ENCODE assay signal across 8 mouse cellular contexts in the genomic region with DNA sequence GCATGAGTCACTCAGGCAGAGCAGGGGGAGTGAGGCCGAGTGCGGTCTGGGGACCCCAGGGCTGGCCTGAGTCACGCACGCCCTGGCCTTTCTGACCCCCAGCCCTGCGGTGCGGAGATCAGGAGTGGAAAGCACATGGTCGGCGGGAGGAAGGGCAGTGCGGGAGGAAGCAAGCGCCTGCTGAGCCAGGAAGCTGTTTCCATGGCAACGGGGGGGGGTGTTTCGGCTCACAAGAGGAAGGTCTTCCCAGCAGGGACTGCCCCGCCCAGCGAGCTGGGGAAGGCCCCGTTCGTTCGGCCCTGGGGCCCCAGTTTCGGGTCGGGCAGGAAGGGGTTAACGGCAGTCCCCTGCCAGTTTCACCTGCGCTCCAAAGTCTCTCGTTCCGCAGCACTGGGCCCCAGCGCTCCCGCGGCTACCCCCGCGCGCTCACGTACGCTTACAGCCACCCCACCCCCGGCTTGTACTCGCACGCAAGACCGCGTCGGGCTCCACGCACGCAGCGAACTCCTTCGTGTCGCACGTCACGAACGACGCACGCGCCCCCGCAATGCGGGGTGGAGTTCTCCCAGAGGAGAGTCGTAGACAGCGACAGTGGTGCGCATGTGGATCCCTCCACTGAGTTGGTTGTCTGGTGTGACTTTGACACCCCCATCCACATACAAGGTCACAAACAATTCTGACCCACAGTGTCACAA. TPM values are rescaled to one million over a fixed set of nuclear protein-coding genes. Genes with fewer than 3 reads are reported as not detected.
A peak's percentile ranks its signal among the peaks of the same experiment; 100 is the strongest.
DNase-seq lines count a peak whose midpoint lies in the region; ATAC-seq and TF ChIP-seq lines count a peak whose summit lies in the region.

No protein-coding gene starts in this region.

- peak; percentile 41 for TF ChIP-seq EP300 in stomach, postnatal 0 days (optimal IDR thresholded peaks at IDR 0.05)

- peaks cover 18% of the 10 kb centered on the region for H3K4me1 ChIP-seq in bone marrow, adult 2 months (ENCODE audit: control insufficient read depth, insufficient read depth, low read length)
- H3K4me1 ChIP-seq in embryonic fibroblast, embryonic 13.5 days (ENCODE audit: control insufficient read depth, insufficient read depth, low read length) = peaks cover 26% of the 10 kb centered on the region
- H3K4me1 ChIP-seq in heart, embryonic 12.5 days (replicated peaks) = peaks cover 47% of the 10 kb centered on the region
- peaks cover 49% of the 10 kb centered on the region for H3K4me1 ChIP-seq in kidney, postnatal 0 days (replicated peaks; ENCODE audit: insufficient read depth, low read length)
- peaks cover 57% of the 10 kb centered on the region for H3K4me1 ChIP-seq in liver, embryonic 11.5 days (replicated peaks; ENCODE audit: control insufficient read depth, insufficient read depth, low read length)
- peaks cover 21% of the 10 kb centered on the region for H3K4me1 ChIP-seq in stomach, postnatal 0 days (replicated peaks; ENCODE audit: control insufficient read depth, insufficient read depth)

- peak overlapping the region; percentile 1 for H3ac ChIP-seq in myocyte (ENCODE audit: control insufficient read depth, insufficient read length)

- peak overlapping the region; percentile 64 for H3K4me3 ChIP-seq in bone marrow, adult 2 months (replicated peaks; ENCODE audit: control insufficient read depth, low read depth, low read length)
- H3K4me3 ChIP-seq in embryonic fibroblast, embryonic 13.5 days (ENCODE audit: insufficient read depth, low read length) = peak overlapping the region; percentile 11
- peak overlapping the region; percentile 59 for H3K4me3 ChIP-seq in heart, embryonic 12.5 days
- H3K4me3 ChIP-seq in kidney, postnatal 0 days (replicated peaks; ENCODE audit: low read depth, low read length) = peak overlapping the region; percentile 45
- peak overlapping the region; percentile 54 for H3K4me3 ChIP-seq in liver, embryonic 11.5 days (ENCODE audit: low read depth, low read length)
- H3K4me3 ChIP-seq in myocyte = peak overlapping the region; percentile 24
- H3K4me3 ChIP-seq in stomach, postnatal 0 days (ENCODE audit: low read depth, low read length) = peak overlapping the region; percentile 50

- H3K27ac ChIP-seq in bone marrow, adult 2 months (ENCODE audit: control insufficient read depth, insufficient read depth, low read depth, low read length, poor library complexity) = peak overlapping the region; percentile 88
- peak overlapping the region; percentile 94 for H3K27ac ChIP-seq in embryonic fibroblast, embryonic 13.5 days (ENCODE audit: insufficient read depth, low read length)
- H3K27ac ChIP-seq in heart, embryonic 12.5 days (ENCODE audit: poor library complexity, severe bottlenecking) = peak overlapping the region; percentile 39; the same call in 1 of the 2 replicates
- peak overlapping the region; percentile 91 for H3K27ac ChIP-seq in kidney, postnatal 0 days
- peak overlapping the region; percentile 85 for H3K27ac ChIP-seq in liver, embryonic 11.5 days (ENCODE audit: low read depth, low read length)
- H3K27ac ChIP-seq in stomach, postnatal 0 days (replicated peaks) = peak overlapping the region; percentile 98

- TF ChIP-seq POLR2A in bone marrow, adult 2 months (IDR thresholded peaks at IDR 0.05; ENCODE audit: borderline replicate concordance, control insufficient read depth, low read depth, low read length) = peak; percentile 48; the same call in 1 of the 2 replicates
- 0 out of 2 replicates have a peak, but pooled peaks have one; percentile 31 for TF ChIP-seq POLR2A in embryonic fibroblast, embryonic 13.5 days (IDR thresholded peaks at IDR 0.05; ENCODE audit: low read depth, low read length)
- TF ChIP-seq POLR2A in myocyte (IDR thresholded peaks at IDR 0.05; ENCODE audit: insufficient read length, low read depth) = peak; percentile 57

- H3K9ac ChIP-seq in heart, embryonic 12.5 days = peak overlapping the region; percentile 70
- H3K9ac ChIP-seq in kidney, postnatal 0 days (ENCODE audit: low read depth, low read length) = peak overlapping the region; percentile 62
- H3K9ac ChIP-seq in liver, embryonic 11.5 days (ENCODE audit: low read depth, low read length) = peak overlapping the region; percentile 77
- H3K9ac ChIP-seq in stomach, postnatal 0 days (ENCODE audit: low read length) = peak overlapping the region; percentile 70

- no peaks in the 10 kb centered on the region for H3K36me3 ChIP-seq in heart, embryonic 12.5 days
- H3K36me3 ChIP-seq in kidney, postnatal 0 days (ENCODE audit: insufficient read depth, low read length) = no peaks in the 10 kb centered on the region
- no peaks in the 10 kb centered on the region for H3K36me3 ChIP-seq in liver, embryonic 11.5 days (ENCODE audit: control insufficient read depth, insufficient read depth, low read length)
- no peaks in the 10 kb centered on the region for H3K36me3 ChIP-seq in myocyte (ENCODE audit: control insufficient read depth, insufficient read depth)
- H3K36me3 ChIP-seq in stomach, postnatal 0 days (ENCODE audit: control insufficient read depth, insufficient read depth, low read length) = no peaks in the 10 kb centered on the region

- no peak; the same call in 1 of the 2 replicates for TF ChIP-seq CTCF in bone marrow, adult 2 months (IDR thresholded peaks at IDR 0.05; ENCODE audit: control insufficient read depth, insufficient read depth, low read length)
- TF ChIP-seq CTCF in embryonic fibroblast, embryonic 13.5 days (IDR thresholded peaks at IDR 0.05; ENCODE audit: borderline replicate concordance, insufficient read depth, low read length) = no peak
- TF ChIP-seq CTCF in kidney, postnatal 0 days (IDR thresholded peaks at IDR 0.05; ENCODE audit: low read depth) = no peak
- TF ChIP-seq CTCF in stomach, postnatal 0 days (IDR thresholded peaks at IDR 0.05; ENCODE audit: low read depth) = peak; percentile 8; the same call in 1 of the 2 replicates

- H3K27me3 ChIP-seq in heart, embryonic 12.5 days (replicated peaks) = peaks cover 9% of the 10 kb centered on the region
- H3K27me3 ChIP-seq in kidney, postnatal 0 days (ENCODE audit: insufficient read depth, low read length) = no peaks in the 10 kb centered on the region
- no peaks in the 10 kb centered on the region for H3K27me3 ChIP-seq in liver, embryonic 11.5 days (replicated peaks; ENCODE audit: control insufficient read depth, insufficient read depth, low read length)
- no peaks in the 10 kb centered on the region for H3K27me3 ChIP-seq in myocyte (ENCODE audit: control insufficient read depth, insufficient read depth, insufficient read length)
- no peaks in the 10 kb centered on the region for H3K27me3 ChIP-seq in stomach, postnatal 0 days (ENCODE audit: control insufficient read depth, insufficient read depth, low read length)

- H3K79me2 ChIP-seq in myocyte (ENCODE audit: control insufficient read depth, insufficient read depth) = no peaks in the 10 kb centered on the region

- peak overlapping the region; percentile 98 for H3K4me2 ChIP-seq in heart, embryonic 12.5 days
- H3K4me2 ChIP-seq in kidney, postnatal 0 days (ENCODE audit: low read length) = peak overlapping the region; percentile 99
- peak overlapping the region; percentile 92 for H3K4me2 ChIP-seq in liver, embryonic 11.5 days
- peak overlapping the region; percentile 95 for H3K4me2 ChIP-seq in myocyte (ENCODE audit: low read depth)
- peak overlapping the region; percentile 98 for H3K4me2 ChIP-seq in stomach, postnatal 0 days (replicated peaks; ENCODE audit: low read depth)

- peak; percentile 57 for ATAC-seq in heart, embryonic 12.5 days (ENCODE audit: insufficient number of reproducible peaks, low FRiP score)
- ATAC-seq in kidney, postnatal 0 days (replicated peaks; ENCODE audit: low FRiP score, low read depth) = peak; percentile 23
- ATAC-seq in liver, embryonic 11.5 days (replicated peaks; ENCODE audit: low FRiP score) = peak; percentile 39
- peak; percentile 6 for ATAC-seq in stomach, postnatal 0 days (ENCODE audit: low FRiP score, low TSS enrichment)

- under 1% methylated on average over 53 of the region's 53 CpGs for WGBS in bone marrow, adult 2 months
- under 1% methylated on average over 53 of the region's 53 CpGs for WGBS in heart, embryonic 12.5 days
- WGBS in kidney, postnatal 0 days = under 1% methylated on average over 53 of the region's 53 CpGs
- WGBS in liver, embryonic 11.5 days = under 1% methylated on average over 53 of the region's 53 CpGs
- under 1% methylated on average over 53 of the region's 53 CpGs for WGBS in stomach, postnatal 0 days

- peak; percentile 98 for DNase-seq in 416B (ENCODE audit: low read depth)
- DNase-seq in kidney, postnatal 0 days (ENCODE audit: low spot score) = peak; percentile 85
- peak; percentile 89 for DNase-seq in liver, embryonic 11.5 days (ENCODE audit: low spot score)
- peak; percentile 92 for DNase-seq in stomach, postnatal 0 days (ENCODE audit: low spot score)

- H3K9me3 ChIP-seq in heart, embryonic 12.5 days (replicated peaks) = no peaks in the 10 kb centered on the region; the same call in 1 of the 2 replicates
- no peaks in the 10 kb centered on the region for H3K9me3 ChIP-seq in kidney, postnatal 0 days (replicated peaks; ENCODE audit: low read length)
- no peaks in the 10 kb centered on the region for H3K9me3 ChIP-seq in liver, embryonic 11.5 days (ENCODE audit: control insufficient read depth, low read length)
- no peaks in the 10 kb centered on the region for H3K9me3 ChIP-seq in stomach, postnatal 0 days (ENCODE audit: control insufficient read depth, low read length)

RNA-seq across cellular contexts. Expression of gene Hook2, which starts 4.6 kb away (rescaled TPM):
- polyA plus RNA-seq in bone marrow, adult 2 months (2011; ENCODE audit: insufficient read depth, insufficient read length, low replicate concordance, missing spikeins) = 3.5 and 7.3 TPM in 2 replicates
- 7.9 and 8.1 TPM in 2 replicates for polyA plus RNA-seq in embryonic fibroblast, embryonic 13.5 days (2011; ENCODE audit: insufficient read length, low read depth, missing spikeins)
- polyA plus RNA-seq in heart, embryonic 12.5 days (2016; fragmentation: Nextera tagmentation; extraction: Ambion mirVana) = 7.2 and 7.7 TPM in 2 replicates
- polyA plus RNA-seq in kidney, postnatal 0 days (2015; fragmentation: Nextera tagmentation; extraction: Ambion mirVana) = 30.2 and 32.0 TPM in 2 replicates
- 15.5 and 16.7 TPM in 2 replicates for polyA plus RNA-seq in liver, embryonic 11.5 days (2014; fragmentation: Nextera tagmentation; extraction: Ambion mirVana)
- polyA plus RNA-seq in myocyte (2012; fragmentation: generic; extraction: Trizol) = 9.3 TPM
- polyA plus RNA-seq in stomach, postnatal 0 days (2015; fragmentation: Nextera tagmentation; extraction: Ambion mirVana) = 28.8 and 30.9 TPM in 2 replicates

RNA-seq across cellular contexts. Expression of gene Junb, which starts 7.3 kb away (rescaled TPM):
- 11.1 and 18.4 TPM in 2 replicates for polyA plus RNA-seq in bone marrow, adult 2 months (2011; ENCODE audit: insufficient read depth, insufficient read length, low replicate concordance, missing spikeins)
- polyA plus RNA-seq in embryonic fibroblast, embryonic 13.5 days (2011; ENCODE audit: insufficient read length, low read depth, missing spikeins) = 35.0 and 42.0 TPM in 2 replicates
- polyA plus RNA-seq in heart, embryonic 12.5 days (2016; fragmentation: Nextera tagmentation; extraction: Ambion mirVana) = 11.9 and 13.2 TPM in 2 replicates
- 22.7 and 27.7 TPM in 2 replicates for polyA plus RNA-seq in kidney, postnatal 0 days (2015; fragmentation: Nextera tagmentation; extraction: Ambion mirVana)
- polyA plus RNA-seq in liver, embryonic 11.5 days (2014; fragmentation: Nextera tagmentation; extraction: Ambion mirVana) = 21.1 and 23.2 TPM in 2 replicates
- 140 TPM for polyA plus RNA-seq in myocyte (2012; fragmentation: generic; extraction: Trizol)
- polyA plus RNA-seq in stomach, postnatal 0 days (2015; fragmentation: Nextera tagmentation; extraction: Ambion mirVana) = 88.5 and 95.9 TPM in 2 replicates

RNA-seq across cellular contexts. Expression of gene Rnaseh2a, which starts 16.3 kb away (rescaled TPM):
- 40.8 and 54.9 TPM in 2 replicates for polyA plus RNA-seq in bone marrow, adult 2 months (2011; ENCODE audit: insufficient read depth, insufficient read length, low replicate concordance, missing spikeins)
- 27.9 and 30.7 TPM in 2 replicates for polyA plus RNA-seq in embryonic fibroblast, embryonic 13.5 days (2011; ENCODE audit: insufficient read length, low read depth, missing spikeins)
- 77.1 and 79.0 TPM in 2 replicates for polyA plus RNA-seq in heart, embryonic 12.5 days (2016; fragmentation: Nextera tagmentation; extraction: Ambion mirVana)
- 101 and 103 TPM in 2 replicates for polyA plus RNA-seq in kidney, postnatal 0 days (2015; fragmentation: Nextera tagmentation; extraction: Ambion mirVana)
- 195 and 197 TPM in 2 replicates for polyA plus RNA-seq in liver, embryonic 11.5 days (2014; fragmentation: Nextera tagmentation; extraction: Ambion mirVana)
- polyA plus RNA-seq in myocyte (2012; fragmentation: generic; extraction: Trizol) = 74.1 TPM
- 79.4 and 80.1 TPM in 2 replicates for polyA plus RNA-seq in stomach, postnatal 0 days (2015; fragmentation: Nextera tagmentation; extraction: Ambion mirVana)

RNA-seq across cellular contexts. Expression of gene Prdx2, which starts 16.4 kb away (rescaled TPM):
- 1,113 and 1,804 TPM in 2 replicates for polyA plus RNA-seq in bone marrow, adult 2 months (2011; ENCODE audit: insufficient read depth, insufficient read length, low replicate concordance, missing spikeins)
- 244 and 312 TPM in 2 replicates for polyA plus RNA-seq in embryonic fibroblast, embryonic 13.5 days (2011; ENCODE audit: insufficient read length, low read depth, missing spikeins)
- 638 and 672 TPM in 2 replicates for polyA plus RNA-seq in heart, embryonic 12.5 days (2016; fragmentation: Nextera tagmentation; extraction: Ambion mirVana)
- polyA plus RNA-seq in kidney, postnatal 0 days (2015; fragmentation: Nextera tagmentation; extraction: Ambion mirVana) = 729 and 747 TPM in 2 replicates
- 1,398 and 1,409 TPM in 2 replicates for polyA plus RNA-seq in liver, embryonic 11.5 days (2014; fragmentation: Nextera tagmentation; extraction: Ambion mirVana)
- polyA plus RNA-seq in myocyte (2012; fragmentation: generic; extraction: Trizol) = 432 TPM
- 370 and 376 TPM in 2 replicates for polyA plus RNA-seq in stomach, postnatal 0 days (2015; fragmentation: Nextera tagmentation; extraction: Ambion mirVana)

RNA-seq across cellular contexts. Expression of gene Gm49661, which starts 16.6 kb away (rescaled TPM):
- polyA plus RNA-seq in bone marrow, adult 2 months (2011; ENCODE audit: insufficient read depth, insufficient read length, low replicate concordance, missing spikeins) = not detected in 2 replicates
- polyA plus RNA-seq in embryonic fibroblast, embryonic 13.5 days (2011; ENCODE audit: insufficient read length, low read depth, missing spikeins) = not detected in 2 replicates
- polyA plus RNA-seq in heart, embryonic 12.5 days (2016; fragmentation: Nextera tagmentation; extraction: Ambion mirVana) = not detected in 2 replicates
- polyA plus RNA-seq in kidney, postnatal 0 days (2015; fragmentation: Nextera tagmentation; extraction: Ambion mirVana) = not detected in 2 replicates
- not detected in 2 replicates for polyA plus RNA-seq in liver, embryonic 11.5 days (2014; fragmentation: Nextera tagmentation; extraction: Ambion mirVana)
- not detected for polyA plus RNA-seq in myocyte (2012; fragmentation: generic; extraction: Trizol)
- polyA plus RNA-seq in stomach, postnatal 0 days (2015; fragmentation: Nextera tagmentation; extraction: Ambion mirVana) = not detected in 2 replicates

Comparison
In these comparisons a context has a peak if more than half of its experiments do, and no peak if none do; other contexts are left out.
1. Peak in every context shown above with its lines: DNase-seq, ATAC-seq, H3K4me3 ChIP-seq and H3K27ac ChIP-seq.
2. H3K27ac ChIP-seq: peak in every context shown above with its lines; median percentile 98 in stomach, postnatal 0 days; 94 in embryonic fibroblast, embryonic 13.5 days; 91 in kidney, postnatal 0 days; 88 in bone marrow, adult 2 months; 85 in liver, embryonic 11.5 days; 39 in heart, embryonic 12.5 days.
3. H3K4me3 ChIP-seq: peak in every context shown above with its lines; median percentile 64 in bone marrow, adult 2 months; 59 in heart, embryonic 12.5 days; 54 in liver, embryonic 11.5 days; 50 in stomach, postnatal 0 days; 45 in kidney, postnatal 0 days; 24 in myocyte; 11 in embryonic fibroblast, embryonic 13.5 days.
4. ATAC-seq: peak in every context shown above with its lines; median percentile 57 in heart, embryonic 12.5 days; 39 in liver, embryonic 11.5 days; 23 in kidney, postnatal 0 days; 6 in stomach, postnatal 0 days.